Mouse (Mus musculus): ENCODE results near the gene Vmn2r81.
"Not testable (repeated sequence)": the region's sequence is repeated elsewhere in the genome, so short reads cannot be mapped to it uniquely, and the experiment has no call there.

Vmn2r81 gene

GRCm38 (mm10) chr10:79247392-79247791 is at the start of gene Vmn2r81:
Gene Vmn2r81 (plus strand): TSS chr10:79247692.
- not testable (repeated sequence) for DNase-seq

DNA sequence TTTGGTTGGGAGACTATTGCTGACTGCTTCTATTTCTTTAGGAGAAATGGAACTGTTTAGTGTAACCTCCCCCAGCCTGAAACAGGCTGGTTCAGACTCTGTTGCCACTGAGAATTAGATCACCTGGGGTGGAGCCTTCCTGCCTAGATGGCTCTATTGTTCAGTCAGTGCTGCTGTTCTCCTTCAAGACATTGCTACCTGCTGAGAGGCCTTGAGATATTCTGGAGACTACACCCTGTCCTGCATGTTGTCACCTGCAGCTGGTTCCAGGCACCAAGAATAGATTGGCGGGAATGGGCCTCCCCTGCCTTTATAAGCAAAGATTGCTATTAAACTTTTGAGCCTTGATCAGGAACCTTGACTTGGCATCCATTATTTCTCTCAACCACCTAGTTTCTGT is 47.5 kb upstream of the Vmn2r81 start:
- not testable (repeated sequence) for DNase-seq

DNA sequence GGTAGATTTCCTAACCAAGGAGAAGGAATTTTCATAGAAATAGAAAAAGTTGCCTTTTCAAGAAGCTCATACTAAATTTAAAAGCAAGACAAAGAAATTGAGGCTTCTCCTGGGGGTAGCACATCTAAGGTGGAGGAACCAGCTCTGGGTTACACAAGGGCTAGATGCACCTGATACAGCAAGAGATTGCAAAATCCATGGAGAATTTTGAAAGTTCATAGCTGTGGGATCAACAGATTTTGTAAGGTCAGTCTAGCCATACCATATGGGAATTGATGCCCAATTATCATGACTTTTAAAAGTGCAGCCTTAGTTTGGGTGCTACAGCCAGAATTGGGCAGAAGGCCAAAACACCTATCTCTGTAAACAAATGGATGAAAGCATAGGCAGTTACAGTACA is 27.1 kb upstream of the Vmn2r81 start:
- no peak for DNase-seq

DNA sequence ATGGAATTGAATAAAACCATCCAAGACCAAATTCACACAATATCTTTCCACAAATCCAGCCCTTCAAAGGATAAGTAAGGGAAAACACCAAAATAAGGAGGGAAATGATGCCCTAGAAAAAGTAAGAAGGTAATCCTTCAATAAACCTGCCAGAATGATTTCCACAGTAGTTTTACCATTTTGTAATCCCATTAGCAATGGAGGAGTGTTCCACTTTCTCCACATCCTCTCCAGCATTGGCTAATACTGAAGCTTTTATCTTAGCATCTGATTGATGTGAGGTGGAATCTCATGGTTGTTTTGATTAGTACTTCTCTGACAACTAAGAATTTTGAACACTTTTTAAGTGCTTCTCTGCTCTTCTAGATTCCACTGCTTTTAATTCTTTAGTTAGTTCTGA is 25.9 kb upstream of the Vmn2r81 start:
- DNase-seq = no peak

DNA sequence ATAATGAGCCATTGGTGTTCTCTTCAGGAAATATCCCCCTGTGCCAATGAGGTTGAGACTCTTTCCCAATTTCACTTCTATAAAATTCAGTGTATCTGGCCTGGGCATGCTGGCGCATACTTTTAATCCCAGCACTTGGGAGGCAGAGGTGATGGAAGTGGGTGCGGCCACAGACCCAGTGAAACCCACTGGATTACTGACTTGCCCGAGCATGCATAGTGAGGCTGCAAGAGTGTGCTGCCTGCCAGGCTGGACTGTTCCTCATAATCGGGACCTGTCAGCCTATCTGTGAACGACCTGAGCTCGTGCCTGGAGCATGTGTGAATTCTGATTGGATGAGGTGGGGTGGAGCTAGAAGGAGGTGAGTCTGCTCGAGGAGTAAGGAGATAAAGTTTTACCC is 25.3 kb upstream of the Vmn2r81 start:
- no peak for DNase-seq

DNA sequence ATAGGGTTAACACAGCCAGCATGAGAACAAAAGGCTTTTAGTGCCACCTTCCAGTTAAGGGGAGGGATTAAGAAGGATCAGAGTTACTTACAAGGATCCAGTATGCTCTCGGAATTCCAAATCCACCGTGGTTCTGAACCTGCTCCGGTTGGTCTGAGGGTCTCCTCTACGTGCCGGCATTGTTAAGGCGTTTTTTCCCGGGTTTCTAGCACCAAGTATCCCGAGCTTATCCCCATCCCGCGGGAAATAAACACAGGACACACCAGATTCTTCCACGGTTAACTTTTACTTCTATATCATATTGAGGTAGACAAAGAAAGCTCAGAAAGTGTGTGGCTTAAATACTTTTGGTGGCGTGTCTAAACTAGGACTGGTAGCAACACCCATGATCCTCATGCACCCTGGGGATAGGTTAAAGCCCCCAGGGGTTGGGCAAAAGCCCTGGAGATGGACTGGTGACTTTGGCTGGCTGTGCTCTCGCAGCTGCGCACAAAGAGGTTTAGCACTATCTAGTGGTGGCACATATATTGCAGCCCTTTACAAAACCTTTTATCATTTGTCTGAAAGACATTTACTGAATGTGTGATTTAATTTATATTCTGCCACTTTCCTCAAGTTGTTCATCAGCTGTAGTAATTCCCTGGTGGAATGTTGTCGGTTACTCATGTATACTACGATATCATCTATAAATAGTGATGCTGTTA is 74.7 kb downstream of the Vmn2r81 start:
- DNase-seq = not testable (repeated sequence)

- no peak for DNase-seq
These were observed 75.2 kb downstream of the Vmn2r81 start for GRCm38 (mm10) chr10:79322737-79323086.

Measured in kidney, adult 8-10 months (tissue).